Mouse (Mus musculus) liver, postnatal 0 days (tissue): ENCODE measurements around the gene Tmem109. TPM values are rescaled to one million over a fixed set of nuclear protein-coding genes. Genes with fewer than 3 reads are reported as not detected.
A peak's percentile ranks its signal among the peaks of the same experiment; 100 is the strongest.

Source experiments
- ATAC-seq: fragments of 200-750 bp; cut with Nextera tagmentation; 2 replicates; pipeline ENCODE4 v1.8.0; 2017; ENCODE audit warnings: mild to moderate bottlenecking, moderate library complexity
- DNase-seq: peaks from one replicate; pipeline ENCODE4 v3.0.0-alpha.2; 2016
- H3K27ac ChIP-seq: fragments of 300-500 bp; sonication (generic); 2 replicates; pipeline ENCODE4 v1.5.1; 2014; ENCODE audit warnings: antibody characterized with exemption, moderate library complexity, mild to moderate bottlenecking, low read depth
- H3K27me3 ChIP-seq: fragments of 300-500 bp; sonication (generic); 2 replicates; pipeline ENCODE4 v1.6.1; 2014; ENCODE audit warnings: low read length, control low read depth, mixed read lengths; ENCODE audit not compliant: insufficient read depth
- H3K36me3 ChIP-seq: fragments of 300-500 bp; sonication (generic); replicated peaks from 2 replicates; pipeline ENCODE4 v1.6.1; 2014; ENCODE audit warnings: mild to moderate bottlenecking, control low read depth, low read length, moderate library complexity, mixed read lengths; ENCODE audit not compliant: insufficient read depth
- H3K4me1 ChIP-seq: fragments of 300-500 bp; sonication (generic); 2 replicates; pipeline ENCODE4 v1.6.1; 2014; ENCODE audit warnings: antibody characterized with exemption, mild to moderate bottlenecking, control low read depth; ENCODE audit not compliant: insufficient read depth
- H3K4me2 ChIP-seq: fragments of 300-500 bp; sonication (generic); 2 replicates; pipeline ENCODE4 v1.6.1; 2014; ENCODE audit warnings: low read depth, mild to moderate bottlenecking, low read length, moderate library complexity, mixed read lengths
- H3K4me3 ChIP-seq: fragments of 300-500 bp; sonication (generic); 2 replicates; pipeline ENCODE4 v1.5.1; 2014; ENCODE audit warnings: low read depth, low read length
- H3K9ac ChIP-seq: fragments of 300-500 bp; sonication (generic); replicated peaks from 2 replicates; pipeline ENCODE4 v1.6.1; 2014; ENCODE audit warnings: mild to moderate bottlenecking, moderate library complexity
- H3K9me3 ChIP-seq: fragments of 300-500 bp; sonication (generic); 2 replicates; pipeline ENCODE4 v1.6.1; 2016; ENCODE audit warnings: mild to moderate bottlenecking, control low read depth, low read length, mixed read lengths
- CTCF ChIP-seq: sonication (generic); IDR thresholded peaks from 2 replicates; pipeline ENCODE4 v1.5.1; 2016; ENCODE audit warnings: antibody characterized with exemption, low read depth
- EP300 ChIP-seq: IDR thresholded peaks from 2 replicates; pipeline ENCODE4 v1.6.1; 2016; ENCODE audit warnings: antibody characterized with exemption, low read depth, mild to moderate bottlenecking
- WGBS: fragments of 180-500 bp; shearing (Covaris S2); extraction: QIAGEN DNeasy Blood & Tissue Kit; methylation state at CpG from one replicate; pipeline ENCODE4 v1.1.7; 2014; ENCODE audit not compliant: insufficient replicate concordance; 5-methylcytosine and 5-hydroxymethylcytosine counted together
- polyA plus RNA-seq: library from polyadenylated mRNA; unstranded; fragments of >200 nt; fragmentation: Nextera tagmentation; extraction: Ambion mirVana; gene quantifications from 2 replicates; pipeline ENCODE4 v1.2.1, GENCODE M21; 2015

Tmem109 gene
- polyA plus RNA-seq, 1 experiment from 2014 or later: 12.8 TPM

GRCm38 (mm10) chr19:10918321-10918991 lies 36.7 kb upstream of the Tmem109 start:
- H3K4me3 ChIP-seq: no peak overlapping the region
- no peaks in the 10 kb centered on the region for H3K27me3 ChIP-seq
- WGBS: 78% methylated on average over 10 of the region's 10 CpGs
- H3K9me3 ChIP-seq: no peaks in the 10 kb centered on the region
- no peaks in the 10 kb centered on the region for H3K4me1 ChIP-seq
- H3K9ac ChIP-seq: no peak overlapping the region
- H3K4me2 ChIP-seq: no peak overlapping the region
- no peak for ATAC-seq
- no peak overlapping the region for H3K27ac ChIP-seq
- H3K36me3 ChIP-seq: no peaks in the 10 kb centered on the region
- DNase-seq: no peak
- TF ChIP-seq EP300 (no peak), CTCF (no peak)

GRCm38 (mm10) chr19:10916506-10916905 lies 34.7 kb upstream of the Tmem109 start:
- H3K4me3 ChIP-seq: no peak overlapping the region
- no peak overlapping the region for H3K9ac ChIP-seq
- TF ChIP-seq CTCF (no peak), EP300 (no peak)
- no peaks in the 10 kb centered on the region for H3K9me3 ChIP-seq
- H3K4me2 ChIP-seq: no peak overlapping the region
- no peak overlapping the region for H3K27ac ChIP-seq
- H3K4me1 ChIP-seq: no peaks in the 10 kb centered on the region
- H3K36me3 ChIP-seq: no peaks in the 10 kb centered on the region
- WGBS: 48% methylated on average over 5 of the region's 5 CpGs
- ATAC-seq: no peak
- no peak for DNase-seq
- H3K27me3 ChIP-seq: no peaks in the 10 kb centered on the region

GRCm38 (mm10) chr19:10914870-10915269 lies 33.1 kb upstream of the Tmem109 start:
- no peak overlapping the region for H3K9ac ChIP-seq
- ATAC-seq (no peak), DNase-seq (no peak)
- H3K36me3 ChIP-seq: no peaks in the 10 kb centered on the region
- no peaks in the 10 kb centered on the region for H3K9me3 ChIP-seq
- WGBS: 38% methylated on average over 2 of the region's 2 CpGs
- no peak overlapping the region for H3K4me2 ChIP-seq
- H3K4me3 ChIP-seq: no peak overlapping the region
- no peak for TF ChIP-seq CTCF
- no peak for TF ChIP-seq EP300
- no peaks in the 10 kb centered on the region for H3K27me3 ChIP-seq
- H3K27ac ChIP-seq: no peak overlapping the region
- no peaks in the 10 kb centered on the region for H3K4me1 ChIP-seq

- no peak overlapping the region for H3K27ac ChIP-seq
- ATAC-seq (no peak), DNase-seq (no peak)
- no peak overlapping the region for H3K4me2 ChIP-seq
- no peaks in the 10 kb centered on the region for H3K4me1 ChIP-seq
- no peaks in the 10 kb centered on the region for H3K9me3 ChIP-seq
- H3K36me3 ChIP-seq: no peaks in the 10 kb centered on the region
- H3K27me3 ChIP-seq: no peaks in the 10 kb centered on the region
- no peak overlapping the region for H3K4me3 ChIP-seq
- WGBS: 28% methylated on average over 7 of the region's 7 CpGs
- no peak for TF ChIP-seq EP300
- no peak for TF ChIP-seq CTCF
- no peak overlapping the region for H3K9ac ChIP-seq
Measured at GRCm38 (mm10) chr19:10914291-10914690, 32.5 kb upstream of the Tmem109 start.

- no peak for ATAC-seq
- no peak for TF ChIP-seq EP300
- TF ChIP-seq CTCF: no peak
Measured at GRCm38 (mm10) chr19:10909087-10909721, 27.4 kb upstream of the Tmem109 start.

GRCm38 (mm10) chr19:10907891-10908290 lies 26.1 kb upstream of the Tmem109 start:
- Histone ChIP-seq H3K4me2 (no peak overlapping the region), H3K27ac (no peak overlapping the region), H3K4me1 (no peaks in the 10 kb centered on the region; the same call in 1 of the 2 replicates), H3K4me3 (no peak overlapping the region), H3K27me3 (no peaks in the 10 kb centered on the region), H3K9me3 (no peaks in the 10 kb centered on the region), H3K36me3 (peaks cover 31% of the 10 kb centered on the region), H3K9ac (no peak overlapping the region)
- ATAC-seq (peak; percentile 52), DNase-seq (peak; percentile 65)
- WGBS: 61% methylated on average over 3 of the region's 3 CpGs
- TF ChIP-seq EP300 (no peak), CTCF (peak; percentile 87)

More at GRCm38 (mm10) chr19:10909087-10909721, 27.4 kb upstream of the Tmem109 start:
- peaks cover 19% of the 10 kb centered on the region for H3K36me3 ChIP-seq
- H3K27ac ChIP-seq: no peak overlapping the region
- no peaks in the 10 kb centered on the region for H3K27me3 ChIP-seq
- H3K4me2 ChIP-seq: no peak overlapping the region
- DNase-seq: no peak
- no peaks in the 10 kb centered on the region; the same call in 1 of the 2 replicates for H3K4me1 ChIP-seq
- H3K9me3 ChIP-seq: no peaks in the 10 kb centered on the region
- H3K4me3 ChIP-seq: no peak overlapping the region
- H3K9ac ChIP-seq: no peak overlapping the region
- WGBS: 71% methylated on average over 6 of the region's 6 CpGs
